Mouse (Mus musculus) thymus, adult 2 months (tissue): ENCODE measurements around the gene Ntrk3.

Experiments
- CTCF ChIP-seq: fragments of 200-500 bp; IDR thresholded peaks from 2 replicates; pipeline ENCODE4 v1.5.1; 2012; ENCODE audit warnings: mild to moderate bottlenecking, control low read depth, low read length, moderate library complexity, borderline replicate concordance; ENCODE audit not compliant: control insufficient read depth, poor library complexity, insufficient read depth; ENCODE audit errors: extremely low read depth
- POLR2A ChIP-seq: fragments of 200-500 bp; IDR thresholded peaks from 2 replicates; pipeline ENCODE4 v1.6.1; 2012; ENCODE audit warnings: mild to moderate bottlenecking, low read length, control low read depth, moderate library complexity; ENCODE audit not compliant: control insufficient read depth, poor library complexity, insufficient read depth; ENCODE audit errors: extremely low read depth

DNA sequence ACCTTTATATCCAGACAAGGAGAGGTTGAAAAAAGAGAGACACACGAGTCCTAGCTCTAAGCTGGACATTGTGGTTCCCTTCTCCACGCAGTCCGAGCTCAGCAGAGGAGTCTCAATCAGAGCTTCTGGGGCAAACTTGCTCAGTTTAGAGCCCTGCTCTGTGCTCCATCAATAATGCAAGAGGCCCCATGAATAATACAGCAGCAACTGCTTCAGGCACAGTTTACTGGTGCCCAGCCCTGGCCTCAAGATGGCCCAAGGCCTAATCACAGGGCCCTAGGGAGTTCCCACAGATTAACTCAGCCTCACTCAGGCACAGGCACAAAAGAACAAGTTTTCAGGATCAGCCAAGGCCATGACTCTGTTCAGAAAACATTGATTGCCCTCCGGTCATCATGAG, 266.1 kb downstream of the Ntrk3 start:
- TF ChIP-seq CTCF = no peak
- no peak for TF ChIP-seq POLR2A
